Mouse (Mus musculus) embryo, embryonic 11 days (tissue): Measurements from ENCODE around the gene Dda1.
"Not testable (repeated sequence)": the region's sequence is repeated elsewhere in the genome, so short reads cannot be mapped to it uniquely, and the experiment has no call there.

Source experiments
- DNase-seq: peaks from one replicate; pipeline ENCODE4 v3.0.0-alpha.2; 2015

Dda1 gene

DNA sequence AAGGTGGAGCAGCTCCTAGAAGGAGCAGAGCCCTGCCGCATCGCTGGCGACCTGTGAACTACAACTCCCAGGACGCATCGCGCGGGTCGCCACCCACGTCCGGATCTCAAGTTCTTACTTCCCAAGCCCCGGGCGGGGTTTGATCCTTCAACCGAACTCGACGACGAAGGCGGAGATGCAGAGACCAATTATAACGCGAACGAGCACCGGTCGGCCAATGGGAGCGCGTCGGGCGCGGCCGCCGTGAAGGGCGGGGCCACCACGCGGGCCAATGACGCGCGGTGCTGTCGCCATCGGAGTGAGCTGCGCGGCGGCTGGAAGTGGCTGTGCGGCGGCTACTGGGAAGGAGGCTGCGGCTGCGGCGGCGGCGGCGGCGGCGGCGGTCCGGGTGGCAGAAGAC is at the start of gene Dda1:
Gene Dda1, plus strand, starts transcription at position 284 of the 400 bp plus-strand sequence.
- peak; percentile 100 for DNase-seq

DNA sequence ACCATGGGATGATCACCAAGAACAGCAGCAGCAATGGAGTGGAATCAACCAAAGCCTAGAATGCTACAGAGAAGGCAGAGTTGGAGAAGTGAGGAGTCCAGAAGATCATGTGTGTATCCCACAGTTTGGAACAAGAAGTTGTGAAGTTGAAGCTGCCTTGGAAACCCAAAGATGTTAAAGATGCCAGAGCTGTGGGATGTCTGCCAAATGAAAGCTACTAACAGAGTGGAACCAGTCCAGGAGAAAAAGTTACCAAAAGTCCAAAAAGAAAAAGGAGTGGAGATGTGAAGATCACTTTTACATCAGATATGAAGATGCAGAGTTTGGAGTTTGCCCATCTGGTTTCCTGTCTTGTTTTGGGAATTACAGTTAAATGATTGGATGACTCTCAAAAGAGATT is 46.9 kb upstream of the Dda1 start:
- no peak for DNase-seq

DNA sequence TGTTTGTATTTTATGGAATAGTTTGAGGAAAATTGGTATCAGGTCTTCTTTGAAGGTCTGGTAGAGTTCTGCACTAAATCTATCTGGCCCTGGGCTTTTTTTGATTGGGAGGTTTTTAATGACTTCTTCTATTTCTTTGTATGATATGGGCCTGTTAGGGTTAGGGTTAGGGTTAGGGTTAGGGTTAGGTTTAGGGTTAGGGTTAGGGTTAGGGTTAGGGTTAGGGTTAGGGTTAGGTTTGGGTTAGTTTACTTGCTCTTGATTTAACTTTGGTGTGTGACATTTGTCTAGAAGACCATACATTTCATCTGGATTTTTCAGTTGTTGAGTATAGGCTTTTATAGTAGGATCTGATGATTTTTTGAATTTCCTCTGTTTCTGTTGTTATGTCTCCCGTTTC is 36.1 kb upstream of the Dda1 start:
- not testable (repeated sequence) for DNase-seq

DNA sequence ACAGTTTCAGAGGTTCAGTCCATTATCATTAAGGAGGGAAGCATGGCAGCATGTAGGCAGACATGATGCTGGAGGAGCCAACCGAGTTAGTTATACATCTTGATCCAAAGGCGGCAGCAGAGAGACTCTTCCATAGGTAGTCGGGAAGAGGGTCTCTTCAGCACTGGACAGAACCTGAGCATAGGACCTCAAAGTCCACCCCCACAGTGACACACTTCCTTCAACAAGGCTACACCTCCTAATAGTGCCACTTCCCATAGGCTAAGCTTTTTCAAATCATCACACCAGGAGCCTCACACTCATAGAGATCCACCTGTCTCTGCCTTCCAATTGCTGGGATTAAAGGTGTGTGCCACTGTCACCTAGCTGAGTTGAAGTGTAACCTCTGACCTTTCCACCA is 32.0 kb upstream of the Dda1 start:
- no peak for DNase-seq

DNA sequence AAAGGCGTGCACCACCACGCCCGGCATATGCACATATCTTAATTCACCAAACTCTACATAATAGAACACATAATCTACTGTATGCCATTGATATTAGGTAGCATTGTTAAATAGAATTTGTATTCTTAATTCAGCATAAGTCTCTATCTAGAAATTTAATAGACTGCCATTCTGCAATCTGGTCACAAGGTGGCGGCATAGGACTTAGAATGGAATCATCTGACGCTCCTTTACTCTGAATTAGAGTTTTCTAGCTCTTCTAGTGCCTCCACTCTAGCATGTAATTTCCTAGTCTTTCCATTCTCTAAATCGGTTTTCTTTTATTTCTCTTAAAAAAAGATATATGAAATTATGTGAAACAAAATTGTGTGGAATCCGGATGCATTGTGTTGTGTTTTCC is 27.6 kb upstream of the Dda1 start:
- DNase-seq, result peak; percentile 73

DNA sequence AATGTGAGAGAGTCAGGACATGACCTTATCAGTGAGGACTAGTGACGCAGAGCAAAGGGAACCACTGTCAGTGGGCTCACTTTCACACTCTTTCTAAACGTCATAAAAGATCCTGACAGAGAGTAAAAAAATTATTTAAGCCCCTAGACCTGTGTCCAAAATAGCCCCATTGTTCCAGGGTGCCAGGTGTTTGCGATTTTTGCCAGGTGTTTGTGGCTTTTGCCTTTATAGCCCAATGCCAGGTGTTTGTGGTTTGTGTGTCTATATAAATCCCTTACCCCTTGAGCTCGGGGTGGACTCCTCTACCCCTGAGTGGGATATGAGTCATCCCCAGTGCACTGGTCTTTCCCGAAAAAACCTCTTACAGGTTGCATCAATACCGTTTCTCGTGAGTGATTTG is 23.9 kb upstream of the Dda1 start:
- no peak for DNase-seq

DNA sequence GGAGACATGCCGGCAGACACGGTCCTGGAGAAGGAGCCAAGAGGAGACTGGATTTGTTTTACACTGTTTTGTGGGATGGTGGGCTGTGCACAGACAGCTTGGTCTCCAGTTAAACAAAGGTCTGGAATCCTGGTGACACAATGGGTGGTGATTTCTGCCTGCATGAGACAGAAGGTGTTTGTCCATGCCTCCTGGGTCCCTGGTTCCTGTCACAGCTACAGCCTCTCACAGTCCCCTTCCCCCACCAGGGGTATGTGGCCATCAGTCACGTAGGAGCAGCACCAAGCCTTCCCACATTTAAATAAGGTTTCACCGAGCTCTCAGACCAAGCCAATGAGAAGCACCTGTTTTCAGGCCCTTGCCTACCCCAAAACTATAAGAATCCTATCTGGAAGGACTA is 17.7 kb upstream of the Dda1 start:
- no peak for DNase-seq

DNA sequence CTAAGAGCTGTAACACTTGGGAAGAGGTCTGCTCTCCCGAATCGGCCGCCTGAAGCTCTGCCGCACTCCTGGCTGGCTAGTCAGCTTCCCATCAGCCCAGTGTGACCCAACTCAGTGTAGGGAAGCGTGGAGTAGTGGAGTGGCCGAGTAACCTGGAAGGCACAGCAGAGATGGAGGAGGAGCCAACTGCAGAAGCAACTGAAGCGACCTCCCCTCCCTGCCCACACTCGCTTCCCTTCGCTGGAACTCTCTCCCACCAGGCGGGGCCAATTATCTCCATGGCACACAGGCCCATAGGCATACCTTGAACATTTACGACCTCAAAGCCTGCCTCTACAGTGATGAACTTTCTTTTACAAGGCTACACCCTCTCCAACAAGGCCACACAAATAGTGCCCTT is 17.2 kb upstream of the Dda1 start:
- no peak for DNase-seq

DNA sequence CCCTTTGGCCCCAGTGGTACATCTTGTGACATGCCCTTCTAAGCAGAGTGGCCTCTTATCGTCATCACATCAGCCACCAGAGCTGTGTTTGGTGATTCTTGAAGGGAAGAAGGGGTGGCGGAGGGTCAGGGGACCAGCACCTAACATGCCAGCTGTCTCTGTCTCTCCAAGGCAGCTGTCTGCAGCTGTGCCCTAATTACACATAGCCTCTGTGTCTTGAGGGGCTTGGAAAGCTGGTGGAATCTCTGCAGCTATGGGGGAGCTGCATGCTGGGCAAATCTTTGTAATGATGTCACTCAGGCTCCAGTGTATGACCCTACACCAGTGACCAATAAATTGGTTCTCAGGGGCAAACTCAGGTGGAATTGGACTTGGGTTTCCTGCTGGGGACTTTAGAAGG is 16.3 kb upstream of the Dda1 start:
- DNase-seq, result no peak

DNA sequence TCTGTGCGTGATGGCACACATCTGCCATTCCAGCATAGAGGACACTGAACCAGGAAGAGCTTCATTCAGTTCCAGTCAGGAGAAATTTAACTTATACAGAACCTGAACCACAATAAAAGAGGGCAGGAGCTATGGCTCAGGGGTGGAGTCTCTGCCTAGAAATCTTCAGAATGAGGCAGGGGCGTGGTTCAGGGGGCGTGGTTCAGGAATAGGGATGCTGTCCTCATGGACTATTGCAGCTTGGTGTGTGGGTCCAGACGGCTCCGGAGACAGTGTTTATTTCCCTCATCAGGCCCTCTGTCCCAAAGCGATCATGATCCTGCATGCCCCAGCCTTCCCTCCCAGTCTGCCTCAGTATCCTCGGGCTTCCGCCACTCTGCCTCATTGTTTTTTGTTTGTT is 14.3 kb upstream of the Dda1 start:
- DNase-seq, result no peak

DNA sequence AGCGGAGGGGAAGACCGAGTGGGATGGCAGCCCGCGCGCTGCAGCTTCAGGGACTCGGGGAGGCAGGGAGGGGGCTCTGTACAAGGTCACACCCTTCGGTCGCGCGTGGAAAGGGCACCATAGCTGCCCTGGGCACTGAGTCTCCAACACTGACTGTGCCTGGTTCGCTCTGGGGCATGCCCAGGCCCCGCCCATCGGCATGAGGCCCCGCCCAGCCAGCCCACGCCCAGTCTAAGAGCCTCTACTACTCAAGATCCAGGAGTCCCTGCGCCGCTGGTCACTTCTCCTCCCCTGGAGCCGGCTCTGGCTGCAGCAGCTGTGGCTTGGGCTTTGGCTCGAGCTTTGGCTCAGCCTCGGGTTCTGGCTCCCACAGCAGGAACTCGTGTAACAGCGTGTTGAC is 12.1 kb upstream of the Dda1 start:
- DNase-seq, result no peak

DNA sequence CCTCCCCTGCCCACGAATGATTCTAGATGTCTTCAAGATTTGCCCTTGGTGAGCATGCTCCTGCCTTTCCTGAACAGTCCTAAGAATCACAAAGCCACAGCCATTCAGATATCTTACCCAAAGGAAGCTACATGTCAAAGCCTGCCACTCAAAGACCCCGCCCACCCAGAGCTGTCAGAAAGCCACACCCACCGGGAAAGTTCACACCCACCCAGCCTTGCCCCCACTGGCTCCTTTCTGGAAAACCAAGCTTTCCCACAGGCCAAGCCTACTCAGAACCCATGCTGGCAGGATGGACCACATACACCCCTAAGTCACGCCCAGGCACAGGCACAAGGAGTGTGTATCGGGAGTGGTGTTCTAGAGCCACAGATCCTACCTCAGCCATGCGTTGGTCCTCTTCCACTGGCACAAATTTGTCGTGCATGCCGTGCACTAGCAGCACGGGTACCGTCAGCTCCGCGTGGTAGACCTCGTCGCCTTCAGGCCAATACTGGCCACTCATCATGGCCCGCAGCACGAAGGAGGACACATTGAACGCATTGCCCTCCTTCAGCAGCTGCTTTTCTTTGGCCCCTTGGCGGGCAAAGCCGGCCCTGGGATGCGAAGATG is 11.2 kb upstream of the Dda1 start:
- no peak for DNase-seq

DNA sequence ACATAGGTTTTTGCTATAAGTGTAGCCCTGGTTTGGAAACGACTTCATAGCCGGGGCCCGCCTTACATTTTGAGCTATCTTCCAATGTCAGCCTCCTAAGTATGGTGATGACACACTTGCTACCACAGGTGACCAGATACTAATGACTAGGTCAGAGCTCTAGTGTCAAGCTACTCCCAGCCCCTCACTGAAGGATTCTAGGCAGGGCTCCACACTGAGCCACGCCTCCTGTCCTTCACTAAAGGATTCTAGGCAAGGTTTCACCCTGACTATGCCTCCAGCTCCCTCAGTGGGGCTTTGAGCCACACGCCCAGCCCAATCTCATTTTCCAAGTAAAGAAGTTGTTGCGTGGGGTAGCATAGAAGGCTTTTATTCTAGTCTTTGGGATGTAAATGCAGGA is 8.3 kb upstream of the Dda1 start:
- no peak for DNase-seq

DNA sequence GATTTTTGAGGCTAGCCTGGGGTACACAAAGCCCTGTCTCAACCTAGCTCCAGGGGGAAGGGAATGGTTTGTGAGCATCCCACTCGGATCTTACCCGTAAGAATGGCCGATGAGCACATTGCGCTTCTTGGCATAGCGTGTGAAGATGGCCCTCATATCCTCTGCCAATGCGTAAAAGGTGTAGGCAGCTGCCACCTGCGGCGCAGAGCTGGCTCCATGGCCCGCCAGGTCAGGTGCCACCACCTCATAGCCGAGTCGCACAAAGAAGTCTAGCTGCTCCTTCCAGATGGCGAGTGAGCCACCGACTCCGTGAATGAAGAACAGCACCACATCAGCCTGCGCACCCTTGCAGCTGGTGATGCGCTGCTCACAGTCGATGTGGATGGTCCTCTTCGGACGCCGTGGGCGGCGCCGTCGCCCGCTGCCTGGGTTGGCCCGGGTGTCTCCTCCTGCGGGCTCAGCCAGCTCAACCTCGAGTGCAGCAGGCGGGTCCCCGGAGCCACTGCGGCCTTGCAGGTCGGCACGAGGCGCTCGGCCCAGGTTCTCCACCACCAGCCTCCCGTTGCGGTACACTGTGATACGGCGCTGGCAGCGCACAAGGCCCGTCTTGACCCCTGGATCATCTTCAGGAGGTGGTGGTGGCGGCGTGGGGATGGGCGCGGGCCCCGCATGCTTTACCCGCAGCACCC is 7.7 kb upstream of the Dda1 start:
- no peak for DNase-seq

DNA sequence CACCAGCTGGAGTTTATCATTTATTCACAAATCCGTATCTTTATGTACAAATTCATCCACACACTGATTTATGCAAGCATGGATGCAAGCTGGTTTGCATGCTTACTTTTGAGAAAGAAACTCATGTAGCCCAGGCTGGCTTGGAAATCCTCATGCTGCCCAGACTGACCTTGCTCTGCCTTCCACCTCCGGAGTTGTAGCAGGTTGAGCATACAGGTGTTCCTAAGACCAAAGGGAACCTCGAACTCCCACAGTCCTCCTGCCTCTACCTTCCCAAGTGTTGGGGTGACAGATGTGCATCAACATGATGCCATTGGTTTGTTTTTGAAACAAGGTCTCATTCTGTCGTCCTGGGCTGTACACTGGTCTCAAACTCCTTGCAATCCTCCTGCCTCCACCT is 6.8 kb upstream of the Dda1 start:
- no peak for DNase-seq

DNA sequence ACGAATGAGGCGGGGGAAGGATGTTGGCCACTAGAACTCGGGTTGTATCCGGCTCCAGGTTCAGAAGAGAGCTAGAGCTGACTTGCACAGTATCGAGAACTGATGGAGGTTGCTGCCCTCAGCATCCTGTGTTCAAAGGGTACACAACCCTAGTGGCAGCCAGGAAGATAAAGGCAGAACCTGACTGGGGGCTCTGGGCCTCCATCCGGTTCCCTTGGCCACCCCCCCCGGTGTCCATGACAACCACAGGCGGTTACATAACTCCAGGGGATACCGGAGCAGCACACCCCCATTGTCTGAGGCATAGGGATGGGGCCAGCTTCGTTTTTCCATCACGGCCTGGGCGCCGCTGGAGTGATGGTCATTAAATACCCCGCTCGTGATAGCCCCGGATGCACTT is 6.2 kb upstream of the Dda1 start:
- DNase-seq, result peak; percentile 60

DNA sequence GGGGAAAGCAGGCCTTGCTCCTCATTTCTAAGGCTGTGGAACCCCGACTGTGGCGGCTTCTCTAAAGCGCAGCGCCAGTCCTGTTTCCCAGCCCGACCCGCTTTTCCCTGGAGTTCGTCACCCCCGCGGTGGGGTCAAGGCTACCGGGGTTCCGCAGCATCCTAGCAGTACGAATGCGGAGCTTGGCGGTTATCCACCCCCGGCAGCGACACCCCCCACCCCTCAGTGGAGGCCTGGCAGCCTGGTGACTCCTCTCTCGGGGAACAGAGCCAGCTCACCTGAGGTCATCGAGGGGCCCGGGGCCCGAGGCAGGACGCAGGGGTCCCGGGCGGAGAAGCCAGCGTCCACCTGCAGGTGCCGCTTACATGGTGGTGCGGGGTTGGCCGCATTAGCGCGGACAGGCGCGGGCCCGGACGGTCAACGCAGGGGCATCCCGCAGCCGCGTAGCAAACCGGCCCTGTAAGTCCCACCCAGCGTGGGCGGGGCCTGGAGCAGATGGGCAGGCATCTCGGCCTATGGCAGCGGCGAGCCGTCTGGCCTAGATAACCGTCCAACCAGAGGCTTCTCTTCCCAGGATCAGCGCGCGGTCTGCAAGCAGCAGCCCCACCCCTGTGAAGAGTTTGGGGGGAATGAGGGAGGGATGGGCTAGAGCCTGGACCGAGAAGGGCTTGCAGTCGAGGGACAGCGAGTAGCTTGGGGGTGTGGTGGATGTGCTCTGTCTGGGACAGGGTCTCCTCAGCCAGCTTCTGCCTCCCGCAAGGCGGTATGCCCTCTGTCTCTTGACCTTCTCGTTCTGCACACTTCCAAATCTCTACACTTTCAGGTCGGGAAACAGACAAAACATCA is 5.6 kb upstream of the Dda1 start, which contains the start of gene Abhd8:
Gene Abhd8, minus strand, starts transcription at position 468 of the 846 bp plus-strand sequence.
- peak; percentile 98 for DNase-seq

DNA sequence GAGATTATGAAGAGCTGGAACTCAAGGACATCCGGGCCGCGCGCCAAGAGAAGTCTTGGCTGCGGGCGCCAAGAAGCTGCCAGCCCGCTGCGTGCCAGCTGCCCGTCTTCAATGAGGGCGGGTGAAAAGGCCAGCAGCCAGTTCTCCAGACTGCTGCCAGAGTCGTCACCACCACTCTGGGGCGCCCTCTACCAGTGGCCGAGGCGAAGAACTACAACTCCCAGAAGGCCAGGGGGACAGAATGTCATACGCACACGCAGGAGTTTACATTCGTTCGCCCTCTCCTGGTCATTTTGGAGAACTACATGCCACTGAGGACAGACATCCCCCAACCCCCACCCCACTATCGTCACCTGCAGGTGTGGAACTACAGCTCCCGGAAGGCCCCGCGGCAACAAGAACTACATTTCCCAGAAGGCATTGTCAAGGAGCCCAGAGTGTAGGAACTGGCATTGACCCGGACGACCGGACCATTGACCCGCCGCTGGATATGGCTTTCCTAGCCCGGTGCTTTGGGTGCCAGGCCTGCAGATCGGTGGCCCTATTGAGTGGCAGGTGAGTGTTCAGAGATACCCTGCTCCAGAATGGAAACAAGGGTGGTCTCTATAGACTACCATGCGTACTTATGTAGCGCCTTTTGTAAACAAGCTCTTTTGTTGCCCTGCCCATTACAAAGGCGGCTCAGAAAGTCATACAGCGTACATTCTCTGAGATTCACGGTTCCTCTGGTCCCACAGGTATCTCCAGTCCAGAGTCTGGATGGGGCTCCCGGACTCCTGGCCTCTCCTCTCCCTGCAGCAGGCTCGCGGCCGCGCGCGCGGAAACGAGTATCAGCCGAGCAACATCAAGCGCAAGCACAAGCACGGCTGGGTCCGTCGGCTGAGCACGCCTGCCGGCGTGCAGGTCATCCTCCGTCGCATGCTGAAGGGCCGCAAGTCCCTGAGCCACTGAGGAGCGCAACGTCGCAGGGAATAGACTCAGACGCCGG is 4.2 kb upstream of the Dda1 start, which contains the start of gene Mrpl34:
Gene Mrpl34, plus strand, starts transcription at position 447 of the 988 bp plus-strand sequence.
- peak; percentile 98 for DNase-seq

DNA sequence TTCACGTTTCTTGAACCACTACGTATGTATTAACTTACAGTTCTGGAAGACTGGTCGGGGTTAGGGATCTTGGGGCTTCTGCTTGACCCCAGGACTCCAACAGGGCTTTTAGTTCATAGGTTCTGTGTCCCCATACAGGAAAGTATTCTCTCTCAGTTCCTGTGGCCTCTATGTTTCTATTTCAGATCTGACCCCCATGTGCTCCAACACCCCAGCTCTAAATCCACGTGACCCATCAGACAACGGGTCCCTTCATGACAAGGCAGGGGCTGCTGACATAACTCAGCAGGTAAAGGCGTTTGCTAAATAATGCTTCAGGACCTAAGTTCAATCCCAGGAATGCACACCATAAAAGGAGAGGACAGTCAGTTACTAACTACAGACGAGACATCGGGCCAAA is 3.3 kb upstream of the Dda1 start:
- no peak for DNase-seq

DNA sequence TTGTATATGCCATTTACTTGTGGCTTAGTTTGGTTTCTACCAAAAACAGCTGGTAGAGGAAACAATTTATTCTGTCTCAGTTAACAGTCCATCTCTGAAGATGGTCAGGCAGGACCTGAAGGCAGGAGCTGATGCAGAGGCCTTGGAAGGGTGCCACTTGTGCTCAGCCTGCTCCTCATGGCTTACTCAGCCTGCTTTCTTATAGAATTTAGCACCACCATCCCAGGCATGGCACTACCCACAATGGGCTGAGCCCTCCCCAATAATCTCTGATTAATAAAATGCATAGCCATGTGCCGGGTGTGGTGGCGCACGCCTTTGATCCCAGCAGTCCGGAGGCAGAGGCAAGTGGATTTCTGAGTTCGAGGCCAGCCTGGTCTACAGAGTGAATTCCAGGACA is 2.8 kb upstream of the Dda1 start:
- no peak for DNase-seq

DNA sequence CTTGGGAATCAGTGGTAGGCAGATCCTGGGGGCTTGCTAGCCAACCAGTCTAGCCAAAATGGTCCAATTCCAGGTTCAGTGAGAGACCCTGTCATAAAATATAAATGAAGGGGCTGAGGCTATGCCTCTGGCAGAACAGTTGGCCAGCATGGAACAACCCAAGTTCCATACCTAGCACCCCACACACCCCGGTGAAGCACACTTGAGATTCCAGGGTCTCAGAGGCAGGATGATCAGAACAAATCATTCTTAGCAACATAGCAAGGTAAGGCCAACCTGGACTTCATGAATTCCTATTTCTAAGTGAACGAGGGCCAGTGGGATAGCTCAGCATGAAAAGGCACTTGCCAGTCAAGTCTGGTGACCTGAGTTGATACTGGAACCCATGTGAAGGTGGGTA is 1.8 kb upstream of the Dda1 start:
- no peak for DNase-seq

DNA sequence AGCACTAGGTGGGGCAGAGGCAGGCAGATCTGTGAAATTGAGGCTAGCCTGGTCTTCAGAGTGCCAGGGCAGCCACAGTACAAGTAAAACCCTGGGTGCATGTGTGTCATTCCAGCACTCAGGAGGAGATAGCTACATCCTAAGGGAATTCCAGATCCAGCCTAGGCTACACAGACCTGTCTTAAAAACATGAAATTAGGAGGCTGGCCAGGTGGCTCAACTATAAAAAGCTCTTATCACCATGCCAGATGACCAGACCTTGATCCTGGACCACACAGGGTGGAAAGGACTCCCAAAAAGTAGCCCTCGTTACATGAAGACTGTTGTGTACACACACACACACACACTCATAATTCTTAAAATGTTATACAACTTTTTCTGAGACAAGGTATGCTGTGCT is 998 bp upstream of the Dda1 start:
- no peak for DNase-seq

DNA sequence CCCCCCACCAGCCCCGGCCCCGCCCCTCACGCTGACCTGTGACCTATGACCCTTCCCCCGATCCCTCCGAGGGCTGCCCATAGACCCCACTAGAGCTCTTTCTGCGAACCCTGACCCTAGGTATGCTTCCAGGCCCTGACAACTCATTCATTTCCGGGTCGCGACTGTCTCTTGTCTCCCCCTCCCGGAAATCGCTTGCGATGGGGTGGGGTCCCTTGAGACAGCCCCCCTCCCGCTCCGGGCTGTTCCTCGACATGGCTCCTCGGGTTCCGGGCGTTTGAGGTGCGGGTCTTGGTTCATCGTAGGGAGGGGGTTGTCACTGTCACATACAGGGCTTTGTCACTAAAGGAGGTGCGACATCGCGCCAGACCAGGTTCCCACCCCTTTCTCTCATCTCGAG is 412 bp downstream of the Dda1 start:
- DNase-seq, result peak; percentile 81
